Mouse (Mus musculus) urinary bladder, postnatal 4 days (tissue): ENCODE measurements around the gene Uncx.

Experiments
- DNase-seq, 2 experiments: peaks; one replicate each; pipeline ENCODE4 v3.0.0; 2021 to 2022; ENCODE audit warnings: low spot score in 2 of 2

Uncx gene

DNA sequence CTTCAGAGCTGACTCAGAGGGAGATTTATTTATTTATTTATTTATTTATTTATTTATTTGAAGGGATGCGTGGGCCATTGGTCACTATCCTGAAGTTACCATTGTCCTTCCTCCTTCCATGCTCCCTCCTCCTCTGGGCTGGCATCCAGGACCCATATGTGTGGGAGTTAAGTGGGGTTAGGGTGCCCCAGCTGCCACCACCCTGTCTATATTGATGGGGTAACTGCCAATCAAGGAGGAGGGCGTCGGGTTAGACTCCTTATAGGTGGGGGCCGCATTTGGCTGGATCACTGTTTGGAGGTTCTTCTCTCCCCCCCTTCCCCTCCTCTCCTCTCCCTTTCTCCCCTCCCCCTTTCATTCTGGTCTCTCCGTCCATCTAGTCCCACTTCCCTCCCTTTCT is 738 bp upstream of the Uncx start:
- DNase-seq = no peak

DNA sequence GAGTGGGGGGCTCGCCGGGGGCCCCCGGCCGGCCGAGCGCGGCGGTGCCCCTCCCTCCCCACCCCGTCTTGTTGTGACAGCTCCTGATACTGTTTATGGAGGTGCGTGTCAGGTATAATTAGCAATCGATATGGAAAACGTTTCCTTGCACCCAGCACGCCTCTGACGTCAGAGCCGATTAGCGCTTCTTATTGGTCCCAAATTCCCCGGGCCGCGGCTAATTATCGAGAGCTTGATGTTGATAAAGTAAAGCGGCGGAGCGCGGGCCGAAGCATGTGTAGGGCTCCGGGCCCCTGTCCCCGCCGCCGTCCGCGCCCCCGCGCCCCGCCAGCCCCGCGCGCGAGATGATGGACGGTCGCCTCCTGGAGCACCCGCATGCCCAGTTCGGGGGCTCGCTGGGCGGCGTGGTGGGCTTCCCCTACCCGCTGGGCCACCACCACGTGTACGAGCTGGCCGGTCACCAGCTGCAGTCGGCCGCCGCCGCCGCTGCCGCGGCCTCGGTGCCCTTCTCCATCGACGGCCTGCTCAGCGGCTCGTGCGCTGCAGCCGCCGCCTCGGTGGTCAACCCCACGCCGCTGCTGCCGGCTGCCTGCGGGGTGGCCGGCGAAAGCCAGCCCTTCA is 466 bp downstream of the Uncx start:
- DNase-seq = no peak

DNA sequence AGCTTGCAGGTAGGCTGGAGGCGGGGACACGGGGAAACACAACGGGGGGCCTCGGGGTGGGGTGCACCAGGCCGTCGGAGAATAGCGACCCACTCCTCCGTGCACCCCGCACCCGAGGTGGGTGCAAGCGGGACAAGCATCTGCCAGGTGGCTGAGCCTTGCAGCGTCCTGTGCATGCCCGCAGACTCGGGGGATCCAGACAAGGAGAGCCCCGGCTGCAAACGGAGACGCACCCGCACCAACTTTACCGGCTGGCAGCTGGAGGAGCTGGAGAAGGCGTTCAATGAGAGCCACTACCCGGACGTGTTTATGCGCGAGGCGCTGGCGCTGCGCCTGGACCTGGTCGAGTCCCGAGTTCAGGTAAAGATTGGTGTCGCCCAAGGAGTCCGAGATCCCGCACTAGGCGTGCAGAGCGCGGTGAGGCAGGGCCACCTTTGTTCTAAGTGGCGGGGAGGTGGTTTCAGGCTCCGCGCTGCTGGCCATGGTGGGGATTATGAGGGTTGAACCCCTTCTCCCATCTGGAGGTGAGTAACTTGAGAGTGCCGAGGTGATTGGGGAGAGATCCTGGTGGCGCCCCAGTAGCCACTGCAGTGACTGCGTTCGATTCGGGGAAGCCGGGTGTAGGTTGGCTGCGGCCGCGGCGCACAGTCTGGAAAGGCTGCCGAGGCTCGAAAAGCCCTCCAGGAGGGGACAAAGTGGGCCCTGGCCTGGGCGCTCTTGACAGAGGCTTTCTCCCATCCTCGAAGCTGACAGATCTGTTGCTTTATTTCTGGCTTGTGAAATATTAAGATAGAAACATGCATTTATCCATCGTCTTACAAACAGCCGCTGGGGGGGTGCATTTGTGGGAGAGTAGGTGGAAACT is 1.2 kb downstream of the Uncx start:
- no peak for DNase-seq

DNA sequence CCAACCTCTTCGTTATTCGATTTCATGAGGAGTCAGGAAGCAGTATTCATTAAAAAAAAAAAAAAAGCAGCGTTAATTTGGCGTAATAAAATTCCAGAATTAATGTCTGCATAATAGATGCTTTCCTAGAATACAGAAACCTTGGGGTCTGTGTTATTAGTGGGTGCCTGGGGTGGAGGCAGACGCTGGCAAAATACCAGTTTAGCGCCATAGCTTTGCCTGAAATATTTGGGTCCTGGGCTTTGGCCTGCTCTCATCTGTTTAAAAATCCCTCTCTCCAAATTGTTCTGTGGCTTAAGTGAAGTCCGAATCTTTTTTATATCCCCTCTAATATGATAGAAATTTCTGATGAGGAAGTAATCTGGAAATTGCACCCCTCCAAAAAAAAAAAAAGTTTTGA is 1.9 kb downstream of the Uncx start:
- DNase-seq = no peak

DNA sequence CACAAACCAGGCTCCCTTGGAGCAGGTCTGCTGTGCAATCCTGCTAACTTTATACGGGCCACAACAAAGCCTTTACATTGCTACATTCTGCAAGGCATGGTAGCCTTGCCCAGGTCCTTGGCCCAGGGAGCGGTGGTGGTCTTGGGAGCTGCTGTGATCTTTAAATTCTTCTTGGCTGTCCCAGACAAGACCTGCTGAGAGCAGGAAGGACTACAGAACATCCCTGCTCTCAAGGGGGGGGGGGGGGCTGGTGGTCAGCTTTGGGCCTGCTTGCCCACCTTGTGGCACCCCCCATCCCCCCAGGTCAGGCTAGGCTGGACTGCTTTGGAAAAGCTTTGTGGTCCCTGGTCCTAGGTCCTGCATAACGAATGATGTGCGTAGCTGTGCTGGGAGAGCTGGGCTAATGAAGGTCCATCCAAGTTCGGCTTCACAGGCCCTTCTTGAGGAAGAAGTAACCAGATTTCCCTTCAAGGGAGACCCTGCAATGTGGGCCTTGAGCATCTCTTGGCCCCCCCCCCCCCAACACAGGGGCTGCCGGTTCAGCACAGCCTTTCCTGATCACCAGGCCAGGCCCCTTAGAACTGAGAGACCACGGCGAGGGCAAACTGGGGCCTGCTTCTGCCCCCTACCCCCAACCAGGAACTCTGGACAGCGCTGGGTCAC is 2.5 kb downstream of the Uncx start:
- DNase-seq = no peak

DNA sequence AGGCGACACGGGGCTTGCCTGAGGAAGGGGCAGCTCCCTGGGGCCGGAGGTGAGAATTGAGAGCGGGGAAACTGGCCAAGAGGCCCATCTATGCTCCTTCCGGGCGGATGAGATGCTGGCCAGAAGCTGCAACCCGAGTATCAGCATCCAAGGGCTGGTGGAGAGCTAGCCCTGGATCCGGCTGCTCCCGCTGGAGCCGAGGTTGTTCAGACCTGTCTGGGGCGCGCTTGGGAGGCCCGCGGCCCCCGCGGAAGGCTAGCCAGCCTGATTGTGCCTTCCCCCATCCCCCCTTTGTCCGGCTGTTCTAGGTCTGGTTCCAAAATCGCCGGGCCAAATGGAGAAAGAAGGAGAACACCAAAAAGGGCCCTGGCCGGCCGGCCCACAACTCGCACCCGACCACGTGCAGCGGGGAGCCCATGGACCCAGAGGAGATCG is 3.1 kb downstream of the Uncx start:
- DNase-seq = no peak

DNA sequence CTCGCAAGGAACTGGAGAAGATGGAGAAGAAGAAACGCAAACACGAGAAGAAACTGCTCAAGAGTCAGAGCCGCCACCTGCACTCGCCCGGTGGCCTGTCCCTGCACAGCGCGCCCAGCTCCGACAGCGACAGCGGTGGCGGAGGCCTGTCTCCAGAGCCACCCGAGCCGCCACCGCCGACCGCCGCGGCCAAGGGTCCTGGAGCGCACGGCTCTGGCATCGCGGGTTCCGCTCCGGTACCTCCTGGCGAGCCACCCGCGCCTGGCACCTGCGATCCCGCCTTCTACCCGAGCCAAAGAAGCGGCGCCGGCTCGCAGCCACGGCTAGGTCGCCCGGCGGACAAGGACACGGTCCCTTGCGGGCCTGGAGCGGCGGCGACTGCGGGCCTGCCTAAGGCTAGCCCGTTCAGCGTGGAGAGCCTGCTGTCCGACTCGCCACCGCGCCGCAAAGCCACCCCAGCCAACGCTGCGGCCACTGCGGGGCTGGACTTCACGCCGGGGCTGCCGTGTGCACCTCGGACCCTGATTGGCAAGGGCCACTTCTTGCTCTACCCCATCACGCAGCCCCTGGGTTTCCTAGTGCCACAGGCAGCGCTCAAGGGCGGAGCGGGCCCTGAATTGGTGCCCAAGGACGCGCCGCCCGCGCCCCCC is 3.6 kb downstream of the Uncx start:
- no peak for DNase-seq

DNA sequence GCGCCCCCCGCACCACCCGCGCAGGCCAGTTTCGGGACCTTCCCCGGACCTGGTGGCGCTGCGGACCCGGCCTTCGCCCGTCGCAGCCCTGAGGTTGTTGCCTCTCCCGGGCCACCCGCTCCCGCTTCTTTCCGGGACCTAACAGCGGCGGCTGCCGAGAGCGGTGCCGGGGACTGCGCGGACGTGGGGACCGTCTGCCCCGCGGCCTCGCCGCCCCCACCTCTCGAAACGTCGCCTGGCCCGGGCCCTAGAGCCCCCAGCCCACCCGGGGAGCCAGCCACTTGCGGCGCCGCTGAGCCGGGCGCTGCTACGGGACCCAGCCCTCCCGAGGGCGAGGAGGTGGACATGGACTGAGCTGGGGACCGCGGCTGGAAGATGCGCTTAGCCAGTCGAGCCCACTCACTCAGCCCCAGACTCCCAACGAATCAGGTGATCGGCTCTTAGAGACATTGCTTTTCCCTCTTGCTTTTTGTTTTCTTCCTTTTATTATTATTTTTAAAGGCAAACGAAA is 4.2 kb downstream of the Uncx start:
- no peak for DNase-seq

DNA sequence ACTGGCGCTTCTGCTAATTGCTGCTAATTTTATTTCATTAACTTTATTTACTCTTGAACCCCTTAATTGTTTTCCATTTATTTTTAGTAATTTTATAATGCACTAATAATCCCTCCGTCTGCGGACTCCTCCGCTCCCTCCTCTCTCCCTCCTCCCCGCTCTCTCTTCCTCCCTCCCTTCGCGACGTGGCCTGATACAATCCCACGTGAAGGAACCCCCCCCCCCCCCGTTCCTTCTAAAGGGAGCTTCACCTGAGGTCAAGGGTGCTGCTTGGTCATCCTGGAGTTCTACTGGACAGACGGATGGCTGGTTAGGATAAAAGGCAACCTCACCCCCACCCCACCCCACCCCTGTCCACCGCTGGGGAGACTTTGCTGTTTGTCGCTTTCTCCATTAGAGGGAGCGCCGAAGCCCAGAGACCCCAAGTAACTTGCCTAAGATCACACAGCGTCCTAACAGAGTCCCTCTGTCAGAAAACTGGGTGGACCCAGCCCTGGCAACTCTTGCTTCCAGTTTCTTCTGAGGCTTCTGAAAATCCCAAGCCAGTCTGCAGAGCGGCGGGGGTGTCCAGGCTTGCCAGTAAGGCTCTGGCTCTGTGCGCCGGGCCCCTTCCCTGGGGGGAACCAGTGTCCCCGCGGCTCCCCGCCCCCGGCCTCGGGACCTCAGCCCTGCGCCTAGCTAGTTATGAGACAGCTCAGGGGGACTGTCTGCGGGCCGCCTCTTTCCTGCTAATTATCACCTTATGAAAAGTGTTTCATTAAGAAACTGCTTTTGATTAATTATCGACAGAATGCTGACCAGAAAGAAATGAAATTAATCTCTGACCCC is 10.4 kb downstream of the Uncx start:
- no peak for DNase-seq

DNA sequence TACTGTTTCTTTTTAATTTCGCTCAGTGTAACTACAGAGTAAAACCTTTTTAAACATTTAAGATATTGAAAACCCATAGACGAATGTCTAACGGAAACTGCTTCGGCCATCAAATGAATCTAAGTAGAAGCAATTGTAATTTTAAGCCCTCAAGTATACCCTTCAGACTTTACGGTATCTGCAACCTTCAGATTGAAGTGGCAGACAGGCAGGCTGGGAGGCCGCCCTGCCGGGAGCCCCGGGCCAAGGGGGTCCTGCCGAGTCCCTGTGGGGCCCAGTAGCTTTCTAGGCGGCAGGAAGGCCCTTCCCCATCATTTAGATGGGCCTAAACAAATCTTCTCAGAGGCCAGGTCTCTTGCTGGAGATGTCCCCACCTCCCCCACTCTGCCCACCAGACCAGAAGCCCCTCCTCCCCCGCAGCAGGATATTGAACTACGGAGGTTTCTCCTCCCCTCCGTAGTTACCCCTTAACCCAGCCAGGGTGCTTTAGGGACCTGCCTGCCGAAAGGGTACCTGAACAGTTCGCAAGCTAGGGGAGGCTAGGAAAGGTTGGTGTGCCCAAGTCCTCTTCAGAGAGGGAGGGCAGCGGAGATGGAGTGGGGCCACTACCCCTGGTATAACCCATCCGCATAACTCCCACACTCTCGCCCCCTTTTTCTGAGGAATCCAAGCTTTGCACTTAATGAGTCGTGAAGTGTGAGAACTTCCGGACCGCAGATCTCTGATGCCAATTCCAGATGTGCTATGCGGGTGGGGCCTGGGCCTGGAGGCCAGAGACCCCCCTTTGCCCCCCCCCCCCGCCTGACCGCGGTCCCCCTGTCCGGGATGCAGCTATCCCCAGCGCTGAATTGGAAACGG is 11.4 kb downstream of the Uncx start:
- DNase-seq = no peak

DNA sequence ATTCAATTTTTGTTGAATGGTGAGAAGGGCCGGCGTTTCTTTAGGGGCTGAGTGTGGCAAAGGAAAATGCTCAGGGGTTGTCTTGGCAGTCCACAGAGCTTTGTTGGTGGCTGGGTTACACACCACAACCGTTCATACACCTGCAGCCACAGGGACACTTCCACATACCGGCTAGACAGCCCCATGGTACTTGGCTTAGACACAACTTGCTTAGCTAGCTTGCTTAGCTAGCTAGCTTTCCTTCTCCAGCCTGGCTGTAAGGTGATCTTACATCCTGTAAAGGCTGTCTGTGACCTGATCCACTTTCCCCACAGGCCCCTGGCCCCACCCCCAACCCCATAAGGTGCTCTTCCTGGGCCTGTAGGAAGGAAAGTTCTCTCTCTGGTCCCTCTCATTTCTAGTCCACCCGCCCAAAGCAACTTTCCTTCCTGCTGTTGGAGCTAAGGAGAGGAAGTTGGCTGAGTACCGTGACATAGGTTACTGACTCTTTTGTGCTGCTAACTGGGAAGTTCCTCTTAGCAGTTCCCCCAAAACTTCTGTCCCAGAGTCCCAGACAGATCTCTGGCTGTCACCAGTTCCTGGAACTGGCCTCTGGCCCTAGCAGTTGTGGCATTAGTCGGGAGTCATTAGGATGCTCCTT is 12.3 kb downstream of the Uncx start:
- no peak for DNase-seq

DNA sequence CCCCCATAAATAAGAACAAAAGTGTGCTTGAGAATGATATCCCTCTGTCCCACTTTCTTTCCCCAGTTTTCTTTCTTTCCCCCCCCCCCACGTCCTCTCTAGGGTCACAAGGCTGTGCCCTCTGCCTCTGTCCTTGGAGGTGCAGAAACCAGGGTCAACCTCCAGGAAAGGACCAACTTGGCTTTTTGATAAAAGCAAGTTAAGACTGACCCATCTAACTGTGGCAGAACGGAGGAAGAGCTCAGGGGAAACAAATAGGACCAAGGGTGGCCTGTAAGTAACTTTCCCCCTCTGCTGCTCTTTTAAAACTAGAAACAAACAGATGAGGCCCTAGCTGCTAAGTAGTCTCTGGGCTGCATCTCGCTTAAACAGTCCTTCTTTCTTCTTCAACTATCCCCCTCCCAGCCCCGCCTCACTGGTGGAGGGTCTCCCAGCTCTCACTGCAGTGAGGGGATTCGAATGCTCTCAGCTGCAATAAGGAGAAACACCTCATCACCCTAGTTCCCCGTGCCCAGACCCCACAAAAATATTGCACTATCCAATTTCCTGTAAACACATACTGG is 12.9 kb downstream of the Uncx start:
- DNase-seq = no peak

DNA sequence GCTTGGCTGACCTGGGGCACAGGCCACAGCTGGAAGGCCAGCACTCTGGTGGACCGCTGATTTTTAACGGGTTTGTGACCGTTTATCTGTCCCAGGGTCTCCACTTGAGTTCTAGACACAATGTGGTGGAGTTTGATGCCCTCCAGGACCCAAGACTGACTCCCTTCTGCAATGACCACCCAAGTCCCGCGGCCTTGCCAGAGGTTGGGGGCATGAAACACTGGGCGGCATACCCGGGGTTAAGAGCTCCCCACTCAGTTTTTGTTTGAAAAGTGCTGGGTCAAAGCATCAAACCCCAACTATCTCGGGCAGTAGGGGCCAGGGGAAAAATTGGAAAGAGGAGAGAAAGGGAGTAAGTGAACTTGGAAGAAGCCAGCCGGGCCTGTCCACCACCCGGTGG is 13.8 kb downstream of the Uncx start:
- no peak for DNase-seq

DNA sequence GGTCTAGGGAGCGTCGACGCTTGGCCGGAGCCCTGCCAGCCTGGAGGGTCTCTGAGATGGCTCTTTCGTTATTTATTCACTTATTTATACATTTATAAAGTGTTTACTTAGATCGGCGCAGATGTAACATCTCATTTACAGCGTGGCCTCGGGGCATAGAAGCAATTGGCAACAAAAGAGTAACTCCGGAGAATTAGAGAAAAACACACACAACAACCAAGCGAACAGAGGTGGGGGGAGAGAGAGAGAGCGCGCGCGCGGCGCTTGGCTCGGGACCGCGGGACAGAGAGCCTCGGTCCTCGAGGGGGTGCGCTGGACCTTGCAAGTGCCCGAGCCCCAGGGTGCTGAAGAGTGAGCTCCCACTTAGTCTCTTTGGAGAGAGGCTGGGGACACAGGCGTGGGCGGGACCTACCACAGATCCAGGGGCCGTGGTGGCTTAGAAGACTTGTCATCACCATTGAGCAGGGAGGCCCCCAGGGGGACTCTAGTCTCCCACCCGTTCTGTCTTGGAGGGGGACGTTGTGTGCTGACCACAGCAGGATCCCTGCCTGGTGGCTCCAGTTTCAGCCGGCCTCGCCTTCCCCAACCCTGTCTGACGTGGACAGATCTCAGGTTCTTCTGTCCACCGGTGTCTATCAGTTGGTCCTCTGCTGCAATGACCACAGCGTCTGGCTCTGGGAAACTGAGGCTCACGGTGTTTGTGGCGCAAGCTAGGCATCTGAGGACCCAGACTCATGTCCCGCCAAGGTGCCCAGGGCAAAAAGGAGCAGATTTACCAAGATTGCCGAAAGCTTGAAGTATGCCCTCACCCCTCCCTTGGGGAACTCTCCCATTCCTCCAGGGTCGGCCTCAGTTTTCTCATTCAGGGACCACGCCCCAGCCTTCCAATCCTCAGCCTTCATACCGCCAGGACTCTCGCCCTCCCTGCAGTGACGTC is 14.5 kb downstream of the Uncx start:
- DNase-seq = no peak

DNA sequence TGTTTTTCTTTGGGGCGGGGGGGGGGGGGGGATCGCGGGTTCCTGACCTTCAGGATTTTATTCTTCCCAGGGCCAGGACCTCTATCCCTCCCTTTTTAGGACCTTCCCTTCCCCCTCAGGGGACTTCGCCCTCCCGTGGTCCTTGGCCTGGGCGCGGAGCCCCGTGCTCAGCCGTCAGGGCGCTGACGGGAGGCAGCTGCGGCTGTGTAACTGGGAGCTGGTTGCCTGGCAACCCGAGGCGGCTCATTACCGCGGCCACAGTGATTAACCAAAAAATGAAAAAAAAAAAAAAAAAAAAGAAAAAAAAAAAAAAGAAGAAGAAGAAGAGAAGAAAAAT is 15.1 kb downstream of the Uncx start:
- peak in 1 of 2 experiments; percentile 49 for DNase-seq

DNA sequence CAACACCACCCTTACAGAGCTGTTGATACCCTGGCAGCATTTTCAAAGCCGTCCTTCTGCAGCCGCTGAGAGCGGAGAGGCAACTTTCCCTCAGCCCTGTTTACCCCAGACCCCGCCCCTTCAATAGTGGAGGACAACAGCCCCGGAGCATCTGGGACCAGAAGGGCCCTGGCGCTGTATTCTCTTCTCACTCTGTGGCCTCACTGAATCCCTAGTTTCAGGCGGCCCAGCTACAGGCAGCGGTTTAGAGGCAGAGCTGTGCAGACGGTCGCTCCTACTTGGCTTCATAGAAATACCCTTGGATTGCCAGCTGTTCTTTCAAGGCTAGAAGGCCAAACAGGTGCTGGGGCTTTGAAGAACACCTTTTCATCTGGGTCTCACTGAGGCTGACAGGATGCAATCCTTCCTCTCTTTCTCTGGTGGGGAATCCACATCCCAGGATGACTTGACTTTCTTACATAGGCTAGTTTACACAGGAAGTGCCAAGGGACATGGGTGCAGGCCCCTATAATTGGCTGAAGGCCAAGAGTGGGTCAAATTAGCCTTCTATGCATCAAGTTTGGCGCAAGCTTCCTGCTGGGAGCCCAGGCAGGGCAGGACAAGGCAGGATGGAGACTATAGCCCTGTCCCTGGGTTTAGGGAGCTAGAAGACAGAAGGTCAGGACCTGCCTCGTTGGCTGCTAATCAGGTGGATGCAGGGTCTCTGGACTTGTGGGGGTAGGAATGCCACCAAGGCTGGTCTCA is 15.8 kb downstream of the Uncx start:
- peak in 1 of 2 experiments; percentile 42 for DNase-seq

DNA sequence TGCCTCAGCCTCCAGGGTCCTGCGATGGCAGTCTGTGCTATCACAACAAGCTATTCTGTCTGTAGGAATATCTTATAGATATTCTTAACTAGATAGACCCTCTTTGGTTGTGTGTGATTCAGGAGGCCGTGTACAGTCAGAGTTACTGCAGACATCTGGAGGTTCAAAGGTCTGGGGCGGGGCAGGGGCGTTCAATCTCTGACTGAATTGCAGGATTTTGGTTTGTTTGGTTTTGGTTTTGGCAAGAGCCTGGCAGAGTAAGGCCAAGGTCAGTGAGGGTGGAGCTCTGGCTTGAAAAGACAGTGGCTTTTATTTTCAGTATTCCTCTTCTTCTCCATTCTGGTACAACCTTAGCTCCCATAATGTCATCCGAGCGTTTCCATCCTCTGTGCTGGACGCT is 16.5 kb downstream of the Uncx start:
- DNase-seq = no peak
